Mouse (Mus musculus) duodenum, adult 2 months (tissue): ENCODE measurements around the gene Asap3. TPM values are rescaled to one million over a fixed set of nuclear protein-coding genes. Genes with fewer than 3 reads are reported as not detected.

Experiments used
- polyA plus RNA-seq: library from polyadenylated mRNA; depleted of rRNA; stranded (reverse); fragments of >200 nt; gene quantifications from 2 replicates; pipeline ENCODE4 v1.2.3, GENCODE M21; 2012; ENCODE audit warnings: low replicate concordance; rRNA removed

The Asap3 gene
- 1.8 and 1.9 TPM in 2 replicates for polyA plus RNA-seq

GRCm38 (mm10) chr4:136206033-136206893, at the start of gene Asap3:
Gene Asap3 (plus strand): TSS chr4:136206365.

GRCm38 (mm10) chr4:136172011-136172541, 34.1 kb upstream of the Asap3 start, which contains the start of gene E2f2:
Gene E2f2 (plus strand): TSS chr4:136172394.

GRCm38 (mm10) chr4:136247729-136248463, 41.7 kb downstream of the Asap3 start, which contains the start of gene Tcea3:
Gene Tcea3 (plus strand): TSS chr4:136247729.

GRCm38 (mm10) chr4:136284455-136284854, 78.3 kb downstream of the Asap3 start, which contains the start of gene Zfp46:
Gene Zfp46 (plus strand): TSS chr4:136284683.

Other genes with a start within 250 kb of the Asap3 start
- gene Gale, start 242.6 kb upstream of the Asap3 start, polyA plus RNA-seq: 172 and 258 TPM in 2 replicates
- 154 and 222 TPM in 2 replicates for gene Lypla2, start 233.7 kb upstream of the Asap3 start, polyA plus RNA-seq
- 28.5 and 60.6 TPM in 2 replicates for gene Pithd1, start 219.1 kb upstream of the Asap3 start, polyA plus RNA-seq
- gene Eloa, start 184.6 kb upstream of the Asap3 start, polyA plus RNA-seq: 2.6 and 3.3 TPM in 2 replicates
- gene Rpl11, start 152.9 kb upstream of the Asap3 start, polyA plus RNA-seq: 112 and 150 TPM in 2 replicates
- gene Id3, start 62.9 kb upstream of the Asap3 start, polyA plus RNA-seq: 363 and 383 TPM in 2 replicates
- 10.4 and 14.8 TPM in 2 replicates for gene E2f2, start 34.0 kb upstream of the Asap3 start, polyA plus RNA-seq
- gene Tcea3, start 41.4 kb downstream of the Asap3 start, polyA plus RNA-seq: 6.2 and 7.8 TPM in 2 replicates
- gene Zfp46, start 78.3 kb downstream of the Asap3 start, polyA plus RNA-seq: 4.7 and 7.2 TPM in 2 replicates
- gene Hnrnpr, start 104.6 kb downstream of the Asap3 start, polyA plus RNA-seq: 0.90 and 1.5 TPM in 2 replicates
- gene Htr1d, start 217.2 kb downstream of the Asap3 start, polyA plus RNA-seq: 0.14 TPM in 1 of 2 replicates, not detected in the other